Mouse (Mus musculus) cerebellum, adult 2 months (tissue): ENCODE data around the gene Arid5b.

Experiments
- CTCF ChIP-seq: fragments of 200-500 bp; IDR thresholded peaks from 2 replicates; pipeline ENCODE4 v1.5.1; 2011; ENCODE audit warnings: low read depth, mild to moderate bottlenecking, control low read depth, low read length, moderate library complexity, borderline replicate concordance; ENCODE audit not compliant: insufficient read depth
- POLR2A ChIP-seq: fragments of 200-500 bp; IDR thresholded peaks from 2 replicates; pipeline ENCODE4 v1.6.1; 2011; ENCODE audit warnings: low read length, control low read depth, borderline replicate concordance; ENCODE audit not compliant: insufficient read depth

GRCm38 (mm10) chr10:68325378-68325777 is 46.8 kb upstream of the Arid5b start:
- TF ChIP-seq CTCF (no peak), POLR2A (no peak)
